Mouse (Mus musculus) kidney, adult 2 months (tissue): ENCODE data around the gene Tmbim1.

Experiments
- CTCF ChIP-seq: fragments of 200-500 bp; conservative IDR thresholded peaks from 2 replicates; pipeline ENCODE4 v1.5.1; 2011; ENCODE audit warnings: low read depth, mild to moderate bottlenecking, control low read depth, low read length, moderate library complexity, mixed read lengths; ENCODE audit not compliant: insufficient read depth, insufficient read length
- POLR2A ChIP-seq: fragments of 200-500 bp; IDR thresholded peaks from one replicate; pipeline ENCODE4 v1.6.1; 2011; ENCODE audit warnings: low read depth, low read length, control low read depth

DNA sequence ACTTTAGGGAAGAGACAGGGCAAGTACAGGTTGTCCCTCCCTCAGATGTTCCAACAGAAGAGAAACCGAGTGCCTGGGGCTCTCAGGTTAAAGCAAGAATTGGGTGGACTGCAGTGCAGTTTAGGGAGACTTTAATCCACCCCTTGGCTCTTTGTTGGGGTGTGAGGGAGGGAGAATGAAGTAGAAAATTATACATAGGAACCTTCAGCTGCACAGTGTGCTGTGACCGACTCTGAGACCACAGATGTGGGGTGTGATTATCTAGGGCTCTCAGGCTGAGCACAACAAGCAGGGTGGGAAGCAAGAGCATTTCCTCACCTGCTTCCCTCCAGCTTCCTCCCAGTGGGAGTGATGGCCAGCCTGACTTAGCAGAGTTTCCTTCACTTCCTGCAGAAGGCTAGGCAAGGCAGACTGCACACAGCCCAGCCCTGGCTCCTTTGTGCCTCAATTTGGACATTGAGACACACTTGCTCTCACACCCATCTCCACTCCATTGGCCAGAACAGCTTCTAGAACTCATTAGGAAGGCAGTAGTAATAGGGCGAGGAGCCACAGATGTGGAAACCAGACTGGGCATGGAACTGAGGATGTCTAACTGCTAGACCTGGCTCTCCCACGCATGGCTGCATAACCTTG, 25.7 kb upstream of the Tmbim1 start:
- TF ChIP-seq POLR2A (no peak), CTCF (no peak)
